Mouse (Mus musculus): Measurements from ENCODE around the gene Mdp1.
A peak's percentile ranks its signal among the peaks of the same experiment; 100 is the strongest.

Gene Mdp1

DNA sequence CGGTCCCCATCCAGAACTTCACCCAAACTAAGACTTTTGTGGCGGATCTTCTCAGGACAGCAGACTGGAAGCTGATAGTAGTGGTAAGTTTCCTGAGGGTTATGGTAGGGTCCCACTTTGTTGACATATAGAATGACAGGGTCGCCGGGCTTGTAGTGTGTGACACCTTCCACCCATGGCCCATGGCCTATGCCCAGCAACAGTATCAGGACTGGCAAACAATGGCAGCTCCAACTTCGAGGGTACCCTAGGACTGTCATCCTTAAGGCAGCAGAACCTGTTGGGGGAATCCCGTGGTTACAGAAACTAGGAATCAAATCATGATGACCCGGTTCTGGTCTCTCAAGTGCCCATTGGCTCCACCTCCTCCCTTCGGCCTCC, 17.6 kb downstream of the Mdp1 start:
- DNase-seq, result no peak

DNA sequence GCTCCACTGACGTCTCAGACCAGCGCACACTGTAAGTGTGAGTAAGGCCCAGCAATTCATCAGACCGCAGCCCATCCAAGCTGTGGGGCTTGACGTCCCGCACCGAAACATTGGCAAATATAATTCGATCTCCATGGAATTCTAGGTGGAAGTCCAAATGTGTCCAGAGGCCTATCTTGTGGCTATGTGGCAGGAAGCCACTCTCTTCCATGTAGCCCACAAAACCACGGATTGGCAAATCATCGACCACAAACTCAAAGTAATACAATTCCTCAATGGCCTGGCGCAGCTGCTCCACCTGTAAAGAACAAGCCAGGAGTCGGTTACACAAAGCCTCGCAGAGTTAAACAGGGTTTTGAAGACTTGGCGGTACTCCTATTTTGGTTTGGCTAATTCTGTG, 19.0 kb downstream of the Mdp1 start:
- no peak for DNase-seq

DNA sequence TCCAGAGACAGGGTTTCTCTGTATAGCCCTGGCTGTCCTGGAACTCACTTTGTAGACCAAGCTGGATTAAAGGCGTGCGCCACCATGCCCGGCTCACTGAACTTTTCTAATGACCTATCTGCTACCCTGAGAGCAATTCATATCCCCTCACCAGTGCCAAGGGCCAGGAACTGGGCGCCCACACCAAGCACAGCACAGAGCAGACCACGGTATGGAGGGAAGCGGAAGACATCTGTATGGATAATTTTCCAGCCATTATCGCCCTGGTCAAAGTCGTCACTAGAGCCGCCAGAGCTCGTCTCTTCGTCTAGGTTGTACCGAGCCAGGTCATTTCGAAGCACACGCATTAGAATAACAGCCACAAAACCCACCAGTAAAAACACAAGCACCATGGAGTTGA, 19.5 kb downstream of the Mdp1 start:
- no peak for DNase-seq

DNA sequence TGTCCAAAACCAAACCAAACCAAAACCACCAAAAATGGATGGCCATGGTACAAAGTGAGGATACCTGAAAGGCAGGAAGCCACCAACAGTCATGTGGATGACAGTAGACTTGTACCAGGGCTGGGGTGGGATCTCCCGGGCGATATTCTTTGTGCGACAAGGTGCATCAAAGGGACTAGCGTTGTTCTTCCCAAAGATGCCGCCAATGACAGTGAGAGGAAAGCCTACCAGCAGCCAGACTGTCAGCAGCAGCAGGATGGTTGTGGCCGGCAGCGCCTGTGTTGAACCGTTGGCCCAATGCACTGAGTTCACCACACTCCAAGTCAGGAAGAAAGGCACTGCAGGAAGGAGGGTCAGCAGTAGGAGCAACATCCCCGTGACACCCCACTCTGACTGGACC, 22.5 kb downstream of the Mdp1 start, which contains the start of gene Gm49378:
Gene Gm49378 (minus strand): TSS at position 101 of the 400 bp plus-strand sequence.
- DNase-seq, result no peak

- DNase-seq, result peak; percentile 88
These were observed 24.7 kb downstream of the Mdp1 start, which contains the start of gene Ipo4 for GRCm38 (mm10) chr14:55635523-55636007. Gene Ipo4 (minus strand): TSS chr14:55635957.

DNA sequence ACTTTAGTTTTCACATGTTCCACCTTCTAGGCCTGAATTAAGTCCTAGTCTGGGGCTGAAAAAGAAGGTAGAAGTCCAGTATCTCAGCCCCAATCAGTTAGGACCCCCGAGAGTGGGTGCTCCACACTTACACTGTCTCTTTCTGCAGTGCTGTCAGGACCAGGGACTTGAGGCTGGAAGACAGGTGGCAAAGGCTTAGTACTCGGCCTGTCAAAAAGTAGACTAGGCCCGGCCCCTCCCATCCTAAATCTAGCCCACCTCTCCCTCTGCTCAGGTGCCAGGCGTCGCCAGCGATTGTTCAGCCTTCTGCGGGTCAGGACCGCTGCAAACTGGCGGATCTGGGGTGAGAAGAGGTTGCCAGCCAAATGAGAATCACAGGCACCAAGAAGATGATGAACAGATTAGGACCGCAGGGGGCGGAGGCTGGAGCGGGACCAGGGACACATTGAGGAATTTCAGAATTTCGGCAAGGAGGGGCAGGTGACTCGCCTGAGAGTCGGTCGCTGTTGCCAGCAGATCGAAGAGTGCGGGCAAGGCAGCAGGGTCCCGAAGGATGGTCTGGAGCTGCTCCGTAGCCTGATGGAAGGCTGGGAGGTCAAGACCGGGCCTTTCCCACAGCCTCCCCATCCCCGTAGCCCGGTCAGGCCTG, 25.3 kb downstream of the Mdp1 start:
- no peak for DNase-seq

DNA sequence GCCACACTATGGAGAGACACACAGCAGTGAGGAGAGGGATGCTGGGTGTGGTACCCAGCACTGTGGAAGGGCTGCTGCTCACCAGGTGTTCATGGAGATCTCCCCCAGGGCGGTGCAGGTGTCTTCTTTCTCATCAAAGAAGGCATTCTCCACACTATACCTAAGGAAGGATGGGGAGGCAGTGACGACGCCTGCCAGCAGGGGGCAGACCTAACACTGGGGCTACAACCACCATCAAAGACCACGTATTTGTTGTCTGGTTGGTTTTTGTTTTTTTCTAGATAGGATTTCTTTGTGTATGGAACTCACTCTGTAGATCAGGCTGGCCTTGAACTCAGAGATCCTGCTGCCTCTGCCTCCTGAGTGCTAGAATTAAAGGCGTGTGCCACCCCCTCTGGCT, 31.0 kb downstream of the Mdp1 start:
- DNase-seq, result no peak

GRCm38 (mm10) chr14:55628077-55628827, 32.1 kb downstream of the Mdp1 start:
- no peak for DNase-seq

GRCm38 (mm10) chr14:55618486-55619195, 41.7 kb downstream of the Mdp1 start:
- no peak for DNase-seq

DNA sequence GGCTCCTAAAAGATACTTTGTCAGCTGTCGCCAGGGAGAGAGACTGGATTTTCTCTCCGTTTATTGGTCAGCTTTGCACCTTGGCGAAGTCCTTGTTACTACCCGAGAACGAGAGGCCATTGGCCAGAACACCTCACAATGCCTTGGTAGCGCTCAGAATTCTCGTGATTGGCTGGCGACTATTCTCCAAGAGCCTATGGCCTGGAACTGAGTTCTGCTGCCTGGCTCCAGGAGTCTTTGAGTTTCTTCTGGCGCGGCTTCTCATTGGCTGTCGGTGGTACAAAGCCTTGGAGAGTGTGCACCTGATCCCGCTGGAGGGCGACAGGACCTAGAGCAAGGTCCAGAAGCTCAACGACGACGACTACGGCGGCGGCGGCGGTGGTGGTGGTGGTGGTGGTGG, 42.5 kb downstream of the Mdp1 start, which contains the start of gene Rec8:
Gene Rec8 (plus strand): TSS at position 216 of the 400 bp plus-strand sequence.
- DNase-seq, result no peak

GRCm38 (mm10) chr14:55616844-55617243, 43.5 kb downstream of the Mdp1 start:
- no peak for DNase-seq

DNA sequence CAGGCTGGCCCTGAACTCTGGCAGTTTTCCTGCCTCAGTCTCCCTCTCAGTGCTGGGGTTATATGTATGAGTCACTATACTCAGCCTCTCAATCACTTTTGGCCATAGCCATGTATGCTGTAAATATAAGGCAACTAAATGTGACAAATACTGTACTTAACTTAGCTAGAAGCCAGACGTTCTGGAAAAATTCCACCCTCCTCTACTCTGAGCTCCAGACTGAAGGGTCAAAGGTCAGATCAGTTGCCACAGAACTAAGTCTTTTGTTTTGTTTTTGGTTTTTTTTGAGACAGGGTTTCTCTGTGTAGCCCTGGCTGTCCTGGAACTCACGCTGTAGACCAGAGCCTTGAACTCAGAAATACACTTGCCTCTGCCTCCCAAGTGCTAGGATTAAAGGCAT, 44.4 kb downstream of the Mdp1 start:
- no peak for DNase-seq

- DNase-seq, result no peak
These were observed 45.6 kb downstream of the Mdp1 start for GRCm38 (mm10) chr14:55614565-55615178.

GRCm38 (mm10) chr14:55613346-55613745, 47.0 kb downstream of the Mdp1 start:
- DNase-seq, result no peak

DNA sequence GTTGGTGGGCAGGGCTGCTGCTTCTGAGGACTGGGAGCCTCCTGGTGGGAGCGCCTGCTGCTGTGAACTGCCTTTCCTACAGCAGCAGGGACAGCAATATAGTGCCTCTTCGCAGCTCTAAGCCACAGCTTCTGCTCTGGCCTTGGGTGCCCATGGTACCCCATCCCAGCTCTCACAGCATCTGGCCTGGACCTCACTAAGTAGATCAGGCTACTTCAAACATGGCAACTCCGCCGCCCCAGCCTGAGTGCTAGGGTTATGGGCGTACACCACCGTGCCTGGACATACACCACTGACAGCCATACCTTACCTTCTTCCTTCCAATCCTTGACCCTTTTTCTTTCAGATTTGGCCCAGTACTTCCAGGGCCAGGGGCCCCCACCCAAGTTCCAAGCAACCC, 52.0 kb downstream of the Mdp1 start:
- no peak for DNase-seq

Data from right cerebral cortex, postnatal 25 days (tissue).